Mouse (Mus musculus) adrenal gland, postnatal 25 days (tissue): ENCODE results near the gene Atp5h. TPM values are rescaled to one million over a fixed set of nuclear protein-coding genes. Genes with fewer than 3 reads are reported as not detected.
A peak's percentile ranks its signal among the peaks of the same experiment; 100 is the strongest.
"Not testable (repeated sequence)": the region's sequence is repeated elsewhere in the genome, so short reads cannot be mapped to it uniquely, and the experiment has no call there.

Experiments used
- DNase-seq: peaks from one replicate; pipeline ENCODE4 v3.0.0; 2021; ENCODE audit warnings: mixed read lengths
- long read RNA-seq: library from polyadenylated mRNA; stranded (forward); transcript quantifications from one replicate; pipeline ENCODE4 v2.0.0, GENCODE M21; 2021
- total RNA-seq: library from RNA; stranded (reverse); gene quantifications from 2 replicates; pipeline ENCODE4 v1.2.3, GENCODE M21; 2021

The Atp5h gene
- 518 and 521 TPM in 2 replicates for total RNA-seq
- long read RNA-seq, transcript Atp5h-201 (6 exons, 625 nt) = major isoform, 194 of 224 reads
- long read RNA-seq, partial matches to known transcripts = 2 of 224 reads
- long read RNA-seq, other reads (novel, unspliced or antisense) = 18 of 224 reads

DNA sequence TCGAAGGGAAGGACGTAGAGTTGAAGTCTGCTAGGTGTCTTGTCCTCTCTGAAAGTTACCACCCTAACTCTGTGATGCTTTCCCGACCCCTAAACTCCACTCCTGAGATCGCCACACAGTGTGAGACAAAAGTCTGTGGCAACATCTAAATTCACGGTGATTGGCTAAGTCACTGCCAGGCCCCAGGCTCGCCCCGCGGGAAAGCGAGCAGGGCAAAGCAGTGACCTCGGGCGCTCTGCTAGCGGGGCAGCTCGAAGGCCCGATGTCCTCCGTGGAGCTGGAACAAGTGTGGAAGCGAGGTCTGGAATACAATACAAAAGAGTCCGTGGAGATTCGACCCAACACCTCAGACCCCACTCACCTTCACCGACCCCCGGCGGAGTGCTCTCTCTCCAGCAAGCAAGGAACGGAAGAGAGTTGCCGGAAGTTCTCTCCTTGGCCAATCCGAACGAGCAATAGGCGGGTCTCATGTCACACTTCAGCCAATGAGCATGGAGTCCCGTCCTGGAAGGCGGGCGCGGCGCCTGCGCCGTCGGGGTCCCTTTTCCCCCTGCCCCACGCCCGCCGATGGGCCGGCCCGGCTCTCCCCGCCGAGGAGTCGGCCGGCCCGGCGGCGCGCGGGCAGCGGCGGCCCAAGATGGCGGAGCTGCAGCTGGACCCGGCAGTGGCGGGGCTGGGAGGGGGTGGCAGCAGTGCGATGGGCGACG lies at the start of gene Atp5h, which contains the start of gene Kctd2:
Gene Atp5h (minus strand): TSS at position 432 of the 707 bp plus-strand sequence.
Gene Kctd2 (plus strand): TSS at position 598 of the 707 bp plus-strand sequence.
- peak; percentile 95 for DNase-seq

DNA sequence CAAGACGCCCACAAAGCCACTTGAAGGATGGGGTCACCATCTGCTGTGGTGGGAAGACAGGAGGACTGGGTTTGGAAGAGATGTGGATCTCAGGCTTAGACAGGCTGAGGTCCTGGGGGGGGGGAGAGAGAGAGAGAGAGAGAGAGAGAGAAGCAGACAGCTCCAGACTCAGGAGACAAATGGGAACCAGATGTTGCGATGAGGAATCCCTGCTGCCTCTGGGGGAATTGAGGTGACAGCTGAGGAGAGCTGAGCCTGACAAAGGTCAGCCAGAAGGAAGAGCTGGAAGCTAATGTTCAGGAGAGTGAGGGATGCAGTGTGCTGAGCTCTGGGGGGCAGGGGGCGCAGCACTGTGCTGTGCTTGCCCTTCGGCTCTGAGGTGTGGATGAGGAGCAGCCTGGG lies 47.5 kb upstream of the Atp5h start:
- no peak for DNase-seq

DNA sequence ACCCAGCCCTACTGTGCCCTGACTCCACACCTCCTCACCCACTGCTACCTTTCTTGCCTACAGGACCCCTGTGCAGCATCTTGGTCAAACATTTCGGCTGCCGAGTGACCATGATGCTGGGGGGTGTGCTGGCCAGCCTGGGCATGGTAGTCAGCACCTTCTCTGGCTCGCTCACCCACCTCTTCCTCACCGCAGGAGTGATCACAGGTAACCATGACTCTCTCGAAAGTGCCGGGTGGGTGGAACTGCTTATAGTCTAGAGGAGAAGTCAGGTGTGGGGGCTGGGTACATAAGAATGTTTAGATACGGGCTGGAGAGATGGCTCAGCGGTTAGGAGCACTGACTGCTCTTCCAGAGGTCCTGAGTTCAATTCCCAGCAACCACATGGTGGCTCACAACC lies 45.1 kb upstream of the Atp5h start:
- no peak for DNase-seq

DNA sequence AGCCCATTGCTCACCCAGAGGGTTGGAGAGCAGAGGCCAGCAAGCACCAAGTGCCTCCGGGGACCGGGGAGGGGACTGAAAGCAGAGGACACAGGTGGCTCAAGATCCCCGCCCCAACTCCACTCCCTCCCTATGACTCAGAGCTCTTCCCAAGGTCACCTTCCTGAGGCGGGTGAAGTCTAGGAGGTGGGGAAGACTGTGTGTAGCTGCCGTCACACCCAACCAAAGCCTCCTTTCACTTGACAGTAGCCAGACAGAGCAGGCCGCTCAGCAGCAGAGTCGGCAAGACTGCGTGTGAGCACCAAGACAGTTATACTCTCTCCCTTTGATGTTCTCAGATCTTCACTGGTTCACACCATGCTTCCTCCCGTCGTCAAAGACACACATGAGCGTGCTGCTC lies 43.6 kb upstream of the Atp5h start:
- no peak for DNase-seq

DNA sequence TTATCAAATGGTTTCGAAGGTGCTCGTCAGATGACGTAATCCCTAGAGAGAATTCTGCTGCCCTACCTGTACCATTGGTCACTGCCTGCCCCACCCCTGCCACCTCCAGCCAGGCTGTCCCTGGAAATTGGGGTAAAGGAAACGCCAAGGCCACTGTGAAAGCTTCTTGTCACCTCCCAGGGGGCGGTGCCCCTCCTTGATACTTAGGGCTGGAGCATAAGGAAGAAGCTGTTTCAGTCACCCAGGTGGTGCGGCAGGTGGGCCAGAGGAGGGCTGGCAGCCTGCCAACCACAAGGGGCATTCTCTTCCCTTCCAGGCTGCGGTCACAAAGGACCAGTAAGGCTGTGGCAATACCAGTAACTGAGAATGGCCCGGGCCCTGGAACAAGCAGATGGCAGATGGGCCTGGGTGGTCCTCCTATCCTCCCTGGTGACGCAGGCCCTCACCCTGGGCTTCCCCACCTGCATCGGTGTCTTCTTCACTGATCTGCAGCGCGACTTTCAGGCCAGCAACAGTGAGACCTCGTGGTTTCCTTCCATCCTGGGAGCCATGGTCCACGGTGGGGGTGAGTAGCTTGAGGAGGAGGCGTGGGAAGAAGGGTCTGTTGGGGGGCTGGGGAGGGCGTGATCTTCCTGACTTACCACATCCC lies 42.6 kb upstream of the Atp5h start, which contains the start of gene Slc16a5:
Gene Slc16a5 (plus strand): TSS at position 232 of the 649 bp plus-strand sequence.
- no peak for DNase-seq

DNA sequence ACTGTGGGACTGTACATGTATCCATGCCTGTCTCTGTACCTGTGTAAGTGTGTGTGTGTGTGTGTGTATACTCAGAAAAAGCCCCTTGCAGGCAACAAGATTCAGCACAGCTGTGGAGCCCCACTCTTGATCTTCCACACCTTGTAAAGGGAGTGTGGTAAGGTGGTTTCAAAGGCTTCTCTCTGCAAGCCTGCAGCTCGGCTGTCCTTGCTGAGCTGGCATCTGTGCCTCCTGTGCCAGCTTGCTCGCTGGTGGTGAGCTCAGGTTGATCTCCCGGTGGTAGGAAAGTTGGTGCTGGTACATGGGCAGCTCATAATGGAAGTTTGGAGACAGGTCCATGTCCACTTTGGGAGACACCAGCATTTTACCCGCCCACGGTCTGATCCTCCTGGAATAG lies 42.1 kb upstream of the Atp5h start:
- no peak for DNase-seq

DNA sequence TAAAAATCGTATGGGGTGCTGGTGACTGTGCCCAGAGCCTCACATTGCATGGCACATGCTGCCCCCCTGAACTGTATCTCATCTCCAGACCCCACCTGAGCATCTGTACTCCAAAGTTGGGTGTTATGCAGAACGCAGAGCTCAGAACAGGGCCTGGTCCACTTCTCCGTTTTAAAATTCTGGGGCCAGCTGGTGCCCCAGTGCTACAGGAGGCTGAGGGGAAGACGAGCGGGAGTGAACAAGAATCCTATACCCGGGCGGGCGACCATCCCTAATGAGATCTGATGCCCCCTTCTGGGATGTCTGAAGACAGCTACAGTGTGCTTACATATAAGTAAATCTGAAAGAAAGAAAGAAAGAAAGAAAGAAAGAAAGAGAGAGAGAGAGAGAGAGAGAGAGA lies 41.2 kb upstream of the Atp5h start:
- DNase-seq = no peak

DNA sequence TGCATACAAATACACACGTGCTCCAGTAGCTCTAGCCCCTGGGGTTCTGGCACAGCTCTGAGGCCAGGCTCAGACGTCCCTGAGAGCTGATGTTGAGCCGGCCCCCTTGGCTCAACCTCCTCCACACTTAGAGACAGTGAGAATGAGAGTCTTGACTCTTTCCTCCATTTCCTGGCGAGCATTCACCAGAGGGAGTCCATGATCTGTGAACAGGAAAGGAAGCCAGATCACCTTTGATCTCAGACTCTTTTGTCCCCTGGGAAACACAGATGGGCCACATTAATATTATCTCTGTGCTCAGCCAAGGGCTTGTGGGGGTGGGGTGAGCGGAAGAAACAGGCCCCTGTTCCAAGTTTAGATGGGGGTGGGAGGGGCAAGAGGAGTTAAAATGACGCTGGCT lies 37.6 kb upstream of the Atp5h start:
- DNase-seq = no peak

DNA sequence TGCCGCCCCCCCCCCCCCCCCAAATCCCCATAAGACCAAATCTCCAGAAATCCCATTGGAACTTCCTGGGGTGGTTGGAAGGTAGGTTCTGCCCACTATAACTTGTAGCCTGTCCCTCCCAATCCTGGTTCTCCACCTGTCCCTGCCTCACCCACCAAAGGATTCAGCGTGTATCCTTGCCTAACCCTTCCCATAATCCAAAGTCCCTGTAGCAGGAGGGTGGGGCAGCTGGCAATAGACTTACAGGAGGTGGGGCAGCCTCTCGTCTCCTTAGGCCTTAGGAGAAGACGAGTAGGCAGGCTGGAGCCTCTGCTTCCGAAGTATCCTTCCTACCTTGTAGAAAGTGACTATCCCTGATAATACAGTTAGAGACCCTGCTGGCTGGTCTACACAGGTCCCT lies 36.4 kb upstream of the Atp5h start:
- DNase-seq = no peak

DNA sequence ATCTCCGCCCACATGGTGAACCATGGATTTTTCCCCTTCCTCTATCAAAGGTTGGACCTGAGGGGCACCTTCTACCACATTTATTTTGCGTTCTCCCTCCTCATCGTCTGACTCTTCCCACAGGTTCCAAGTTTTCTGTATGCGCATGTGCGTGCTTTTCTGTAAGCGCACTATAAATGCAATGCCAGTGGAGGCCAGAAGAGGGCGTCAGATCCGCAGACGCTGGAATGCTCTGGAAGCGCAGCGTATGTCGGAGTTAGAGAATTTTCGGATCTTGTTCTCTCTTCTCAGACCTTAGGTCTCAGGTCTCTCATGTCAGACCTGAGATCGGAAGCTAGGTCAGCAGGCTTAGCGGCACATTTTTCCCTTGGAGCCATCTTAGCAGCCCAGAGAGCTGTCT lies 35.9 kb upstream of the Atp5h start:
- no peak for DNase-seq

DNA sequence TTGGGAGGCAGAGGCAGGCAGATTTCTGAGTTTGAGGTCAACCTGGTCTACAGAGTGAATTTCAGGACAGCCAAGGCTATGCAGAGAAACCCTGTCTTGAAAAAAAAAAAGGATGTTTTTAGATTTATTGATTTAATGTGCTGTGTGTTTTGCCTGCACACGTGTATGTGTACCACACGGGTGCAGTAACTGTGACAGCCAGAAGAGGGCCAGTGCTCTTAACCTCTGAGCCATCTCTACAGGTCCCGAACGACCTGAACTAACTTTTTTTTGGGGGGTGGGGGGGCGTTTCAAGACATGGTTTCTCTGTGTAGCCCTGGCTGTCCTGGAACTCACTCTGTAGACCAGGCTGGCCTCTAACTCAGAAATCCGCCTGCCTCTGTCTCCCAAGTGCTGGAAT lies 35.1 kb upstream of the Atp5h start:
- not testable (repeated sequence) for DNase-seq

DNA sequence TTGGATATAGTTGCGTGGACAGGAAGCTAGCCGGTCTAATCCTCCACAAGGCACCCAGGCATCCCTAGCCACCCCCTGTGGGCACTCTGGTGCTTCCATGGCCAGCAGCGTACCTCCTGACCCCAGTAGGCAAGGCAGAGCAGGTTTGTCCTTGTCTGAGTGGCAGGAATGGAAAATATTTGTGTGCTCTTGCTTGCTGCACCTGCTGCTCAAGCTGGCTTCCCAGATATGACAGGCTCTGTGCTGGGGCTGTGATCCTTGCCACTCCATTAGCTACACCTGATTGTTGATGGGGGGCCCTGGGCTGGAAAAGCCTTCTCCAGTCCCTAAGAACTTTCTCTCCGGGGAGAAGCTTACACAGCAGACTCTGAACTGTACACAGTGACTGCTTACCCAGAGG lies 33.5 kb upstream of the Atp5h start:
- no peak for DNase-seq

DNA sequence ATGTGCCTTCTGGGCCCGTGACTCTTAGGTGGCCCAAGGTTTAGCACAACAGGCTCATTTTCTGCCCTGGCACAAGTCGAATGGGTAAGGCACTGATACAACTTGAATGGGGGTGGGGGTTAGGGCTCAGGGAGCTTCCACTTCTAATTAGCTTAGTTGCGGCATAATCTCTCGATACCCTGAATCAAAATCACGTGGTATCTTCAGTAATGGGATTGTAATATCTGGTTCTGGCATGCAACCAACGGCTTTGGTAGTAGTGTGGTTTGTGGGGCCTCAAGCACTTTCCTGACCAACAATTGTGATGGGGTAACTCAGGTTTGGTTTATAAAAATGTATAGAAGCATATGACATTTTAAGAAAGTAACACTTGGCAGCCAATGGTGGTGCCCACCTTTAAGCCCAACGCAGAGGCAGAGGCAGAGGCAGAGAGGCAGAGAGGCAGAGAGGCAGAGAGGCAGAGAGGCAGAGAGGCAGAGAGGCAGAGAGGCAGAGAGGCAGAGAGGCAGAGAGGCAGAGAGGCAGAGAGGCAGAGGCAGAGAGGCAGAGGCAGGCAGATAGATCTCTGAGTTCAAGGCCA lies 32.6 kb upstream of the Atp5h start:
- no peak for DNase-seq

DNA sequence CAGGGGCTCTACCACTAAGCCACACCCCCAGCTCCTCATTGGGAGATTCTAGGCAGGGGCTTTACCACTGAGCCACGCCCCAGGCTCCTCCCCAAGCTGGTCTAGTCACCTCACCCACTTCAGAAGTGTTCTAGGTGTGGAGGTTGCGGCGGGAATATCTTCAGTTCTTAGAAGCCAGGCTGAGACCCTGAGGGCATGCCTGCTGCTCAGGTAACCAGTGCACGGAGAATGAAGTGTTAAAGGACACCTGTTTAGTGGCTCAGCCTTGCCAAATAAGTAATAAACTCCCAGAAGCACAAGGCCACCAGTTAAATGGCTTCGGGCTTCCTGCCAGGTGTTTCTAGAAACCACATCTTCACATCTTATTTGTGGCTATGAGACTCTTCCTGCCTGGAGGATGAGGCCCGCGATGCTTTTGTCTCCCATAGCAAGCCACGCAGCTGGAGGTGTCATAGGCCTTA lies 32.0 kb upstream of the Atp5h start:
- no peak for DNase-seq

DNA sequence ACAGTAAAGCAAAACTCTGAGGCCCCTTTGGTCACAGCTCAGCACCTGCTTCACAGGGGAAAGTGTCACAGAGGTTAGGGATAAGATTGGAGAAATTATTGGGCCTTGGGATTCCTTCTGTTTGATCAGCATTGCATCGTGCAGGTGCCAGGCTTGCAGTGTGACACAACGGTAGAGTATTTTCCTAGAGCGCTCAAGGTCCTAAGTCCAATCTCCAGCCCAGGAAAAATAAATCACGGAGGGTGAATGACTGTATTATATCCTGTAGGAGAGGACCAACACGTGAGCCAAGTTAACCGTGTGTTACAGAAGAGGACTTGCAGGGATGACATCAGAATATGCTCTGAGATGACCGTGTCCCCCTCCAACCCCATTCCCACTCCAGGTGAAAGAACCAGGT lies 30.4 kb upstream of the Atp5h start:
- DNase-seq = no peak

DNA sequence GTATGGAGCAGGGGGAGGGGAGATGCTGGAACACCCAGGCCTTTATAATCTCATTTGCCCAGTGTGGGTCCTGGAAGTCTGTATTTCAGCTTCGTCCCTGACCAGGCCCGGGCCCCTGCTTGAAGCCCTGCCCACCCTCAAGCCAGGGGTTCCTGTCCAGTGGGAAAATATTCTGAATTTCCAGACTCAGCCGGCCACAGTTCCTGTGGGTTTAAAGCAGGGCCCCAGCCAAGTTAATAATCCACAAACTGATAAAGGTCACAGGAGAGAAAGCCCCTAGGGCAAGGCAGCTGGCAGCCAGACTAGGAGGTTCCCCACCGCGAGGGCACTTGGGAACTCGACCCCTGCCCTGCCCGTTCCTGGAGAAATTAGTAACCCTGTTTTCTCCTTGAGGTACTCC lies 29.2 kb upstream of the Atp5h start:
- DNase-seq = no peak

DNA sequence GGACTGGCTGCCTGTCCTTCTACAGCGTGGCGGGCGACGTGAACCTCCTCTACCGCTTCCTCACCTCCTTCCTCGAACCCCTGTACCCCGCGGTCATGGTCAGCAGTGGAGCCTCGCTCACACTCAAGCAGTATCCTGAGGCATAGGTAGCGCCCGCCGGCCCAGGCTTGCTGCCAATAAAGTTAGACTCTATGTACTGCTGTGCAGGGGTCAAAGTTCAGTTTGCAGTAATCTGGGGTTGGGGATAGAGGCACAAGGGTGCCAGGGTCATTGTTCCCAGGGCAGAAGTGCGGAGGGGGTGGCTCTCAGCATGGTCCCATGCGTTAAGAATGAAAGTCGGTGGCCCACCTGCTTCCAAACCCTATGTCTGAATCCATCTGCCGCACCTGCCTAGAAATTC lies 28.3 kb upstream of the Atp5h start:
- no peak for DNase-seq

DNA sequence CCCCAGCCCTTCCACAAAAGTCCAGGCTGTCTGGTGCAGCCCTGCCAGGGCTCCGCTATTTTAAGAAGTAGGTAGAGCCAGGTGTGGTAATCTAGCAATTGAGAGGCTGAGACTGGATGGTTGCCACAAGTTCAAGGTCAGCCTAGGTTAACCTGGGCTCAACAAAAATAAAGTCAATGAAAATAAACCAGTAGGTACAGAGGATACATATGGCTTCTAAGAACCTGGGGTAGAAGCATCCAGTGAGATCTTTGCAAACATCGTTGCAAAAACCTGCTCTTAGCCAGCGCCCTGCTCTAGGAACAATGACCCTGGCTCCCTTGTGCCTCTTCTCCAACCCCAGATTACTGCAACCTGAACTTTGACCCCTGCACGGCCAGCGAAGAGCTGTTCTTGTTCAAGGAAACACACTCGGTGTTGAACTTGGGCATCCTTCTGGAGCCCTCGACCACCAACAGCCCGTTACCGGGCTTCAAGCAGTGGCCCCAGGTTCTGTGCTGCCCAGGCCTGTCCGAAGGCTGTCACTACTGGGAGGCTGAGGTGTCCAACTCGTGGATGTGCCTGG lies 27.6 kb upstream of the Atp5h start:
- no peak for DNase-seq

DNA sequence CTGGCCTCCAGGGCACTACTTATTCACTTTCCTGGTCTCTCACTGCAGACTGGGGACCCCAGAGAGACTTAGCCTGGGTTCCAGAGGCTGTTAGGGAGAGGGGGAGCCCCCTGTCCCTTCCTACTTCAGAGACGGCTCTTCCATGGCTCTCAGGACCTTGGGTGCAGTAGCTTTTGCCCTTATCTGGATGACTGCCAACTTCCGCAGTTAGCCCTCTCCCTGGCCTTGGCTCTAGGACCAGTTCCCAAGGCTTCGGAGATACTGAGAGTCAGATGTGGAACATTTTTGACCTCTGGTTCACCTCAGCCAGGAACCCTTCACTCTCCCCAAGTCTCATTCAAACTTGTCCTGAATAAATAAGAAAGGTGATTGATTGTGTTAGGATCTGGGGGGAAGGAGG lies 27.1 kb upstream of the Atp5h start:
- peak; percentile 29 for DNase-seq

DNA sequence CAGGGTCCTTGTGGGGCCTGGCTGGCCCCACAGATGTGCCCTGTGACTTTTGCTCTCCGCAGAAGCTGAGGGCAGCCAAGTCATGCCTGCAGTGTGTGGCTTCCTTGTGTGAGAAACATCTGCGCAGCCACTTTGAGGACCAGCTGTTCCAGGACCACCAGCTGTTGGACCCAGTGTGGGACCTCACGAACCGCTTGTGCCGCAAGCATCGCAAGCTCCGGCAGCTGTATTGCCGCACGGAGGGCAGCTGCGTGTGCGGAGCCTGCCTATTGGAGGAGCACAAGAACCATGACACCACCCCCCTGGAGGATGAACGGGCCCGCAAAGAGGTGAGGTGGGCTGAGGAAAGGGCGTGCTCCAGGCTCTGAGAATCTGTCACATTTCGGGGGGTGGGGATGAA lies 21.7 kb upstream of the Atp5h start:
- no peak for DNase-seq

DNA sequence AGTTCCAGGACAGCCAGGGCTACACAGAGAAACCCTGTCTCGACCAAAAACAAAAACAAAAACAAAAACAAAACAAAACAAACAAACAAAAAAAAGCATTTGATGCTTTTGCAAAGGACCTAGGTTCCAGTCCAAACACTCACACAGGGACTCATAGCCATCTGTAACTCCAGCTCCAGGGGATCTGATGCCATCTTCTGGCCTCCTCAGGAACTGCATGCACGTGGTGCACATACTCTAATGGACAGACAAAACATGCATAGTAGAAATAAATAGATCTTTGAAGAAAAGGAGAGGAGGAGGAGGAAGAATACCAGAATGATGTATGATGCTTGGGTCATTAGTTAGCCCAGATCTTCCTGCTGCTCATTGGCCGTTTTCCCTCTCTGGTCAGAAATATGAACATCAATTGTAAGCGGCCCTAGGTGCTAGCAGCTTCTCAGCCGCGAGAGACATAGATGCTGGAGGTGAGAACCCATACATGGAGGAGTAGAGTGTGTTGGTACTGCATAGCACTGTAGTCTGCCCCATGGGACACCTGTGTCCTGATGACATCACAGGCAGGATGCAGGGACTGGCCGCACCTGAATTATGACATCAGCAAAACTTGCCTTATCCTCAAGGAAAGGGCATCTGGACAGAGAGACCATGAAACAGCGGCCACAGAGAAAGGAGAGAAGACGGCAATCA lies 20.3 kb upstream of the Atp5h start, which contains the start of gene Trim80:
Gene Trim80 (plus strand): TSS at position 640 of the 690 bp plus-strand sequence.
- DNase-seq = no peak

DNA sequence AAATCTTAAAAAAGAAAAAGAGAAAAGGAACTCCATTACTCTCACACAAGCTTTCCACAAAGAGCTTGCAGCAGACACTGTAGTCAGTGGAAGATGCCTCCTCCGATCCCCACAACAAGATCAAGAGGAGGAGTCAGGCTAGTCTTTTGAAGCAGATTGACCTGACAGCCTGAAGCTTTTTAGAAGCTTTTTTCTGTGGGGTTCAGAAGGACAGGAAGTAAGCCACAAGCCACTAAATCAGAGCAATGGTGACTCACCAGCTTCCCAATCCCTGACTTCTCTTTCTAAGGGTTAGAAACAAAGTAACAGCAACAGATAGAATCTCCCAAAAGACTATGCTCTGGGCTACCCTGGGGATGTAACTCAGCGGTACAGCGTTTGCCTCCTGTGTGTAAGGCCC lies 19.6 kb upstream of the Atp5h start:
- no peak for DNase-seq
